Mouse (Mus musculus): ENCODE measurements at regions not wholly inside any gene's neighbourhood (a gene's known extent, or its start where the extent isn't known, plus 50 kb on each side); places are given as distances from the start of the nearest gene placed in this dataset.

GRCm38 (mm10) chr3:114463267-114463666, 432.9 kb downstream of the Col11a1 start:
- DNase-seq (ENCODE audit: low spot score) = no peak

- no peak for DNase-seq (ENCODE audit: low spot score)
Observed at GRCm38 (mm10) chr3:114463714-114464545, 433.6 kb downstream of the Col11a1 start.

GRCm38 (mm10) chr3:114464546-114464888, 434.2 kb downstream of the Col11a1 start:
- no peak for DNase-seq (ENCODE audit: low spot score)

GRCm38 (mm10) chr3:114483904-114484303, 420.0 kb upstream of the Olfm3 start:
- no peak for DNase-seq (ENCODE audit: low spot score)

- peak; percentile 30 for DNase-seq (ENCODE audit: low spot score)
Observed at GRCm38 (mm10) chr3:114507690-114508332, 396.1 kb upstream of the Olfm3 start.

- no peak for DNase-seq (ENCODE audit: low spot score)
Observed at GRCm38 (mm10) chr3:114515233-114515632, 388.6 kb upstream of the Olfm3 start.

GRCm38 (mm10) chr3:114544353-114544752, 359.5 kb upstream of the Olfm3 start:
- DNase-seq (ENCODE audit: low spot score) = no peak

GRCm38 (mm10) chr3:114547218-114547617, 356.7 kb upstream of the Olfm3 start:
- no peak for DNase-seq (ENCODE audit: low spot score)

- no peak for DNase-seq (ENCODE audit: low spot score)
Observed at GRCm38 (mm10) chr3:114570978-114571377, 332.9 kb upstream of the Olfm3 start.

Data from embryo, embryonic 10.5 days (tissue).